Mouse (Mus musculus): ENCODE data around the gene 1810037I17Rik. TPM values are rescaled to one million over a fixed set of nuclear protein-coding genes. Genes with fewer than 3 reads are reported as not detected.
A peak's percentile ranks its signal among the peaks of the same experiment; 100 is the strongest.

1810037I17Rik gene
- polyA plus RNA-seq, 1 experiment from 2014 or later = 409 TPM

DNA sequence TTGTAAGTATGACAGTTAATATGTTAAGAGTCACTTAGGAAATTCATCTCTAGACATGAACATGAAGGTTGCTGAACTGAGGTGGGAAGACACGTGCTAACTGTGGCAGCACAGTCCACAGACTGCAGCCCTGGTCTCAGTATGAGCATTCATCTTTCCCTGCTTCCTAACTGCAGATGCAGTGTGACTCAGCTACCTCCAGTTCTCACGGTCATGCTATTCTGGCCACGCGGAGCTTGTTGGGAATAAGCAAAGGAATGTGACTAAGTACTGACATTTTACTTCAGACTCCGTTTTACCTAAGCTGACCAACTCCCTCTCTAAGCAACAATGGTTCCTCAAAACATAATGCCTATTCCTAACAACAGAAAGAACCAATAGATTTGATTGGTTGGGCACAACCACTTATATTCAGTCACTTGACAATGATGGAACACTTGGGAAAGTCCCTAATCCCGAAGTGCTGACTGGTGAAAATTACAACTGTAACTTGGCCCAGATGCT lies 19.4 kb downstream of the 1810037I17Rik start:
- no peaks in the 10 kb centered on the region for H3K27me3 ChIP-seq (ENCODE audit: control insufficient read depth, insufficient read depth, low read length)
- no peak for DNase-seq (ENCODE audit: low spot score)
- no peak for TF ChIP-seq EP300 (optimal IDR thresholded peaks at IDR 0.05)
- no peak for TF ChIP-seq CTCF (IDR thresholded peaks at IDR 0.05; ENCODE audit: low read depth)
- H3K36me3 ChIP-seq (ENCODE audit: control insufficient read depth, insufficient read depth, low read length) = no peaks in the 10 kb centered on the region; the same call in 1 of the 2 replicates
- H3K4me3 ChIP-seq (ENCODE audit: low read depth, low read length) = no peak overlapping the region
- no peaks in the 10 kb centered on the region for H3K9me3 ChIP-seq (ENCODE audit: control insufficient read depth, low read length)
- no peak for ATAC-seq (ENCODE audit: low FRiP score, low TSS enrichment)
- H3K4me1 ChIP-seq (replicated peaks; ENCODE audit: control insufficient read depth, insufficient read depth) = no peaks in the 10 kb centered on the region
- 61% methylated on average over 6 of the region's 6 CpGs for WGBS
- H3K4me2 ChIP-seq (replicated peaks; ENCODE audit: low read depth) = no peak overlapping the region
- H3K27ac ChIP-seq (replicated peaks) = no peak overlapping the region
- H3K9ac ChIP-seq (ENCODE audit: low read length) = no peak overlapping the region

DNA sequence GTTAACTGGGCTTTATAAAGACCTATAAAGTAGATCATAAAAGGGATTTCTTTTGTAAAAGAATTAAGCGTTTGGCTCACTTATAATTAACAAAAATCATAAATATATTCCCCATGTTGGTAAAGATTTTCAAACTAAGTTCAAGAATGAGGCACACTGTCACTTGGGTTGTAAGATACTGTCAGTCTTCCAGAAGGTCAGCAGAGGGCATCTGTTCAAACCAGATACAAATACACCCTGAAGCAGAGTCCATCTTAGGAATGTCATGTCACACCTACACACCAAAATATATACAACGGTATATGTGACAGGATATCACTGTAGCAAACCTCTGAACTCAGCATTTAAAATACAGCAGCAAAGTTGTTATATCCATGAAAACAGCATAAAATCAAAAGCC lies 26.1 kb downstream of the 1810037I17Rik start:
- Histone ChIP-seq H3K36me3 (ENCODE audit: control insufficient read depth, insufficient read depth, low read length) (peaks cover 8% of the 10 kb centered on the region), H3K9me3 (ENCODE audit: control insufficient read depth, low read length) (no peaks in the 10 kb centered on the region), H3K27me3 (ENCODE audit: control insufficient read depth, insufficient read depth, low read length) (no peaks in the 10 kb centered on the region), H3K4me1 (replicated peaks; ENCODE audit: control insufficient read depth, insufficient read depth) (no peaks in the 10 kb centered on the region), H3K9ac (ENCODE audit: low read length) (no peak overlapping the region), H3K27ac (replicated peaks) (no peak overlapping the region), H3K4me2 (replicated peaks; ENCODE audit: low read depth) (no peak overlapping the region), H3K4me3 (ENCODE audit: low read depth, low read length) (no peak overlapping the region)
- ATAC-seq (ENCODE audit: low FRiP score, low TSS enrichment) (no peak), DNase-seq (ENCODE audit: low spot score) (no peak)
- WGBS = 86% methylated on average over 2 of the region's 2 CpGs
- TF ChIP-seq CTCF (IDR thresholded peaks at IDR 0.05; ENCODE audit: low read depth) (peak; percentile 19; the same call in 1 of the 2 replicates), EP300 (optimal IDR thresholded peaks at IDR 0.05) (no peak)

DNA sequence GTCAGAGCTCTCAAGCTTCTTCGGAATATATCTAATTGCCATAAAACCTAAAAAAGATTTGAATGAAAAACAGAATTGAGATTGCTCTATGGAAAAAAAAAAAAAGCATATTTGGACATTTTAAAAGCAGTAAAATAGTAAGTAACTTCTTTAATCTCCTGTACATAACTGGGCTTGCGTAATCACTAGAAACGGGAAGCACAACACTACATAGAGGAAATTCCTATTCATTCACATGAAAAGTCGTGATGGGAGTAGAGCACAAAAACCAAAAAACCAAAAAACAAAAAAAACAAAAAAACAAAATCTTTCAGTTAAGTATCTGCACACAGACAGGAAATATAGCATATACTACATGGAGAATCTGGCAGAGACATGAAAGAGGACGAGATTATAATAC lies 40.3 kb downstream of the 1810037I17Rik start:
- H3K27me3 ChIP-seq (ENCODE audit: control insufficient read depth, insufficient read depth, low read length) = no peaks in the 10 kb centered on the region
- no peak overlapping the region for H3K4me3 ChIP-seq (ENCODE audit: low read depth, low read length)
- H3K9me3 ChIP-seq (ENCODE audit: control insufficient read depth, low read length) = no peaks in the 10 kb centered on the region
- H3K36me3 ChIP-seq (ENCODE audit: control insufficient read depth, insufficient read depth, low read length) = peaks cover 10% of the 10 kb centered on the region
- DNase-seq (ENCODE audit: low spot score) = no peak
- ATAC-seq (ENCODE audit: low FRiP score, low TSS enrichment) = no peak
- WGBS = 72% methylated on average over 5 of the region's 5 CpGs
- H3K27ac ChIP-seq (replicated peaks) = no peak overlapping the region
- H3K9ac ChIP-seq (ENCODE audit: low read length) = no peak overlapping the region
- H3K4me1 ChIP-seq (replicated peaks; ENCODE audit: control insufficient read depth, insufficient read depth) = no peaks in the 10 kb centered on the region
- no peak overlapping the region for H3K4me2 ChIP-seq (replicated peaks; ENCODE audit: low read depth)
- TF ChIP-seq CTCF (IDR thresholded peaks at IDR 0.05; ENCODE audit: low read depth) (no peak), EP300 (optimal IDR thresholded peaks at IDR 0.05) (no peak)

DNA sequence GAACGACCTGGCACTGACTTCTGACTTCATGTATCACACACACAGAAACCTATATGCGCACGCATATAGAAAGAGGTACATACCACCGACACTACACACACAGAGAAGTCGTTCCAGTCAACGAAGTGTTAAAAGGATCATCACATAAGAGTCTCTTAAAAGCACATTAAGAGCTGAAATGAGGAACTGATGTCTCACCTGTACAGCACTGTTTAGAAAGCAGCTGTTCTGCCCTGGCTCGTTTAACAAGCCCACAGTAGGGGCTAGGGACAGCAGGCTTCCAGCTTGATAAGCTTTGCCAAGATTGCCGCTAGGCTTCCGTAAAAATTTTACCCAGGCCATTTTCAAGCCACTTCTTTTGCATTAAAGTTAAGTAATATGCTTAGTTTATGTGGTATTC lies 44.4 kb downstream of the 1810037I17Rik start:
- no peak overlapping the region for H3K9ac ChIP-seq (ENCODE audit: low read length)
- H3K4me2 ChIP-seq (replicated peaks; ENCODE audit: low read depth) = no peak overlapping the region
- no peak overlapping the region for H3K27ac ChIP-seq (replicated peaks)
- no peak for ATAC-seq (ENCODE audit: low FRiP score, low TSS enrichment)
- H3K4me3 ChIP-seq (ENCODE audit: low read depth, low read length) = no peak overlapping the region
- 87% methylated on average over 9 of the region's 9 CpGs for WGBS
- no peaks in the 10 kb centered on the region for H3K4me1 ChIP-seq (replicated peaks; ENCODE audit: control insufficient read depth, insufficient read depth)
- H3K36me3 ChIP-seq (ENCODE audit: control insufficient read depth, insufficient read depth, low read length) = peaks cover 8% of the 10 kb centered on the region
- H3K9me3 ChIP-seq (ENCODE audit: control insufficient read depth, low read length) = no peaks in the 10 kb centered on the region
- no peaks in the 10 kb centered on the region for H3K27me3 ChIP-seq (ENCODE audit: control insufficient read depth, insufficient read depth, low read length)
- no peak for TF ChIP-seq EP300 (optimal IDR thresholded peaks at IDR 0.05)
- no peak for TF ChIP-seq CTCF (IDR thresholded peaks at IDR 0.05; ENCODE audit: low read depth)
- no peak for DNase-seq (ENCODE audit: low spot score)

DNA sequence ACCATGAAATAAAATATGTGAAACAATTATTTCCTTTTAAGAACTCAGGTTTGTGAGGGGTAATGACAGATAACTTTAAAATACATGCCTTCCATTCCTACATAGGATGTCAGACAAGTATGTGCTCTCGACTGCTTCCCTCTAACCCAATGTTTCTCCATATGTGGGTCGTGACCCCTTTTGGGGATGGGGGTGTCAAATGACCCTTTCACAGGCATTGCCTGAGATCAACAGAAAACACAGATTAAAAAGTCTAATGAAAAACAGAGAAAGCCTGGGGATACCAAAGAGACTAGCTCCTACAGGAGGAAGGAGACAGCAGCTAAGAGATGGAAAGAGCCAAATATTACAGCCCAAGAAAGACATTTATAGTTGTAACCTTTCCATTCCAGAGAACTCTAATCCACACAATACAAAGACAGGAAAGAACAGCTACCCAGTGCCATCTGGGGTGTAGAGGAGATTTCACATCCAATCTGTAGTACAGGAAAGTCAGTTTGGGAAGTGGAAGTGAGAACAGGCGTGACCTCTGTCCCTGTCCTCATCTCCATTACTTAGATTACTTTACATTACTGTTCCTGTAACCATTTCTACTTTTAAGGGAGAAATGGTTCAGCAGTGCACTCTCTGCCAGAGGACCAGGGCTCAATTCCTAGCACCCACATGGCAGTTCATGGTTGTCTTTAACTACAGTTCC lies 48.3 kb downstream of the 1810037I17Rik start:
- Histone ChIP-seq H3K9ac (ENCODE audit: low read length) (no peak overlapping the region), H3K4me3 (ENCODE audit: low read depth, low read length) (no peak overlapping the region), H3K9me3 (ENCODE audit: control insufficient read depth, low read length) (no peaks in the 10 kb centered on the region), H3K4me2 (replicated peaks; ENCODE audit: low read depth) (no peak overlapping the region), H3K4me1 (replicated peaks; ENCODE audit: control insufficient read depth, insufficient read depth) (no peaks in the 10 kb centered on the region; the same call in 1 of the 2 replicates), H3K27me3 (ENCODE audit: control insufficient read depth, insufficient read depth, low read length) (no peaks in the 10 kb centered on the region), H3K36me3 (ENCODE audit: control insufficient read depth, insufficient read depth, low read length) (peaks cover 8% of the 10 kb centered on the region), H3K27ac (replicated peaks) (no peak overlapping the region)
- 83% methylated on average over 3 of the region's 3 CpGs for WGBS
- no peak for TF ChIP-seq CTCF (IDR thresholded peaks at IDR 0.05; ENCODE audit: low read depth)
- TF ChIP-seq EP300 (optimal IDR thresholded peaks at IDR 0.05) = no peak
- ATAC-seq (ENCODE audit: low FRiP score, low TSS enrichment) = no peak
- no peak for DNase-seq (ENCODE audit: low spot score)

DNA sequence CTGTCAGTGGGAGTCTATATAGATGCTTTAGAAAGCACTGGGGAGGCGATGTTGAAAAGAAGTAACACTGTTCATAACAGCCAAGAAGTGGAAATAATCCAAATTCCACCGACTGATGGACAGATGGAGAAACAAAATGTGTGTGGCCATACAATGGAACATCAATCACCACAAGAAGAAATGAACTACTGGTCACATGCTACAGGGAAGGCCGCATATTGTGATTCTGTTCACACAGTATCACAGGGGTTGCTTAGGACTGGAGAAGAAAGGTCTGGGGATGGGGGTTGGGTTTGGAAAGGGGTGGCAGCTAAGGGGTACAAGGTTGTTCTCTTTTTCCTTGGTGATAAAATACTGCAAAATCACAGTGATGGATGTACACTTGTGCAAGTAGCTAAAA lies 50.8 kb downstream of the 1810037I17Rik start:
- Histone ChIP-seq H3K9ac (ENCODE audit: low read length) (no peak overlapping the region), H3K4me3 (ENCODE audit: low read depth, low read length) (no peak overlapping the region), H3K4me1 (replicated peaks; ENCODE audit: control insufficient read depth, insufficient read depth) (no peaks in the 10 kb centered on the region; the same call in 1 of the 2 replicates), H3K9me3 (ENCODE audit: control insufficient read depth, low read length) (no peaks in the 10 kb centered on the region), H3K36me3 (ENCODE audit: control insufficient read depth, insufficient read depth, low read length) (no peaks in the 10 kb centered on the region), H3K4me2 (replicated peaks; ENCODE audit: low read depth) (no peak overlapping the region), H3K27ac (replicated peaks) (peak overlapping the region; percentile 35; the same call in 1 of the 2 replicates), H3K27me3 (ENCODE audit: control insufficient read depth, insufficient read depth, low read length) (no peaks in the 10 kb centered on the region)
- no peak for TF ChIP-seq CTCF (IDR thresholded peaks at IDR 0.05; ENCODE audit: low read depth)
- no peak for TF ChIP-seq EP300 (optimal IDR thresholded peaks at IDR 0.05)
- DNase-seq (ENCODE audit: low spot score) = no peak
- 53% methylated on average over 3 of the region's 3 CpGs for WGBS
- no peak for ATAC-seq (ENCODE audit: low FRiP score, low TSS enrichment)
